Mouse (Mus musculus) stomach, embryonic 14.5 days (tissue): Measurements from ENCODE around the gene Gm44790. TPM values are rescaled to one million over a fixed set of nuclear protein-coding genes. Genes with fewer than 3 reads are reported as not detected.

Experiments
- ATAC-seq: fragments of 200-750 bp; cut with Nextera tagmentation; 2 replicates; pipeline ENCODE4 v1.8.0; 2017; ENCODE audit warnings: low read depth, moderate TSS enrichment; ENCODE audit not compliant: insufficient number of reproducible peaks, insufficient read depth, low FRiP score
- H3K27ac ChIP-seq: fragments of 300-500 bp; sonication (generic); 2 replicates; pipeline ENCODE4 v1.5.1; 2014; ENCODE audit warnings: mild to moderate bottlenecking, low read length, moderate library complexity, mixed read lengths
- H3K27me3 ChIP-seq: fragments of 300-500 bp; sonication (generic); 2 replicates; pipeline ENCODE4 v1.6.1; 2014; ENCODE audit warnings: low read length, control low read depth, mixed read lengths; ENCODE audit not compliant: control insufficient read depth, insufficient read depth
- H3K36me3 ChIP-seq: fragments of 300-500 bp; sonication (generic); 2 replicates; pipeline ENCODE4 v1.6.1; 2014; ENCODE audit warnings: mild to moderate bottlenecking, control low read depth, low read length, moderate library complexity, mixed read lengths; ENCODE audit not compliant: control insufficient read depth, insufficient read depth
- H3K4me1 ChIP-seq: fragments of 300-500 bp; sonication (generic); 2 replicates; pipeline ENCODE4 v1.6.1; 2014; ENCODE audit warnings: low read length, control low read depth, mixed read lengths; ENCODE audit not compliant: control insufficient read depth, insufficient read depth
- H3K4me2 ChIP-seq: fragments of 300-500 bp; sonication (generic); replicated peaks from 2 replicates; pipeline ENCODE4 v1.6.1; 2014; ENCODE audit warnings: low read depth, low read length, control low read depth
- H3K4me3 ChIP-seq: fragments of 300-500 bp; sonication (generic); 2 replicates; pipeline ENCODE4 v1.5.1; 2014; ENCODE audit warnings: low read depth, low read length, control low read depth
- H3K9ac ChIP-seq: fragments of 300-500 bp; sonication (generic); replicated peaks from 2 replicates; pipeline ENCODE4 v1.6.1; 2014; ENCODE audit warnings: low read depth, mild to moderate bottlenecking, control low read depth, low read length, moderate library complexity, mixed read lengths
- H3K9me3 ChIP-seq: fragments of 300-500 bp; sonication (generic); 2 replicates; pipeline ENCODE4 v1.6.1; 2016; ENCODE audit warnings: low read depth, low read length, control low read depth; ENCODE audit not compliant: control insufficient read depth
- WGBS: fragments of 180-500 bp; shearing (Covaris S2); extraction: QIAGEN DNeasy Blood & Tissue Kit; methylation state at CpG from one replicate; pipeline ENCODE4 v1.1.7; 2014; 5-methylcytosine and 5-hydroxymethylcytosine counted together
- polyA plus RNA-seq: library from polyadenylated mRNA; unstranded; fragments of >200 nt; fragmentation: Nextera tagmentation; extraction: Ambion mirVana; gene quantifications from 2 replicates; pipeline ENCODE4 v1.2.1, GENCODE M21; 2014

The Gm44790 gene
- polyA plus RNA-seq, 1 experiment from 2014 or later: not detected

- H3K4me3 ChIP-seq: no peak overlapping the region
- H3K27ac ChIP-seq: no peak overlapping the region
- no peak for ATAC-seq
- peaks cover 20% of the 10 kb centered on the region for H3K36me3 ChIP-seq
- no peak overlapping the region for H3K9ac ChIP-seq
- no peaks in the 10 kb centered on the region for H3K9me3 ChIP-seq
- 96% methylated on average over 10 of the region's 10 CpGs for WGBS
- H3K4me1 ChIP-seq: peaks cover 6% of the 10 kb centered on the region; the same call in 1 of the 2 replicates
- no peaks in the 10 kb centered on the region for H3K27me3 ChIP-seq
- no peak overlapping the region for H3K4me2 ChIP-seq
Observed at GRCm38 (mm10) chr6:86441571-86441970, 15.1 kb downstream of the Gm44790 start.

- H3K9me3 ChIP-seq: no peaks in the 10 kb centered on the region
- no peak overlapping the region for H3K27ac ChIP-seq
- H3K4me2 ChIP-seq: no peak overlapping the region
- no peak overlapping the region for H3K4me3 ChIP-seq
- 90% methylated on average over 18 of the region's 18 CpGs for WGBS
- peaks cover 35% of the 10 kb centered on the region for H3K36me3 ChIP-seq
- H3K9ac ChIP-seq: no peak overlapping the region
- no peak for ATAC-seq
- H3K27me3 ChIP-seq: no peaks in the 10 kb centered on the region
- H3K4me1 ChIP-seq: no peaks in the 10 kb centered on the region
Observed at GRCm38 (mm10) chr6:86445551-86445950, 19.1 kb downstream of the Gm44790 start.

- ATAC-seq: no peak
- WGBS: 71% methylated on average over 1 of the region's 1 CpGs
- H3K27me3 ChIP-seq: no peaks in the 10 kb centered on the region
- H3K9ac ChIP-seq: no peak overlapping the region
- no peaks in the 10 kb centered on the region for H3K4me1 ChIP-seq
- H3K4me2 ChIP-seq: no peak overlapping the region
- peaks cover 39% of the 10 kb centered on the region for H3K36me3 ChIP-seq
- no peaks in the 10 kb centered on the region for H3K9me3 ChIP-seq
- no peak overlapping the region for H3K27ac ChIP-seq
- no peak overlapping the region for H3K4me3 ChIP-seq
Observed at GRCm38 (mm10) chr6:86446927-86447568, 20.6 kb downstream of the Gm44790 start.

- 88% methylated on average over 3 of the region's 3 CpGs for WGBS
- Histone ChIP-seq H3K4me2 (no peak overlapping the region), H3K9me3 (no peaks in the 10 kb centered on the region), H3K9ac (no peak overlapping the region), H3K36me3 (peaks cover 43% of the 10 kb centered on the region), H3K27ac (no peak overlapping the region), H3K27me3 (no peaks in the 10 kb centered on the region), H3K4me3 (no peak overlapping the region), H3K4me1 (no peaks in the 10 kb centered on the region)
- ATAC-seq: no peak
Observed at GRCm38 (mm10) chr6:86456727-86457126, 30.3 kb downstream of the Gm44790 start.

GRCm38 (mm10) chr6:86463079-86463478 is 36.6 kb downstream of the Gm44790 start:
- no peaks in the 10 kb centered on the region for H3K4me1 ChIP-seq
- 88% methylated on average over 3 of the region's 3 CpGs for WGBS
- no peak for ATAC-seq

GRCm38 (mm10) chr6:86471317-86471716 is 44.9 kb downstream of the Gm44790 start:
- H3K4me2 ChIP-seq: peak overlapping the region; percentile 73; the same call in 1 of the 2 replicates
- 88% methylated on average over 3 of the region's 3 CpGs for WGBS
- no peak for ATAC-seq
- H3K36me3 ChIP-seq: peaks cover 5% of the 10 kb centered on the region; the same call in 1 of the 2 replicates
- no peaks in the 10 kb centered on the region for H3K27me3 ChIP-seq
- H3K9ac ChIP-seq: no peak overlapping the region
- H3K4me3 ChIP-seq: peak overlapping the region; percentile 31; the same call in 1 of the 2 replicates
- H3K27ac ChIP-seq: peak overlapping the region; percentile 87
- no peaks in the 10 kb centered on the region for H3K9me3 ChIP-seq
- H3K4me1 ChIP-seq: peaks cover 12% of the 10 kb centered on the region; the same call in 1 of the 2 replicates

More at GRCm38 (mm10) chr6:86463079-86463478, 36.6 kb downstream of the Gm44790 start:
- Histone ChIP-seq H3K9me3 (no peaks in the 10 kb centered on the region), H3K4me3 (no peak overlapping the region), H3K27me3 (no peaks in the 10 kb centered on the region), H3K9ac (no peak overlapping the region), H3K27ac (no peak overlapping the region), H3K36me3 (peaks cover 24% of the 10 kb centered on the region), H3K4me2 (no peak overlapping the region)

- WGBS: 17% methylated on average over 9 of the region's 9 CpGs
Observed at GRCm38 (mm10) chr6:86471760-86472099, 45.3 kb downstream of the Gm44790 start.

GRCm38 (mm10) chr6:86472100-86472955 is 45.9 kb downstream of the Gm44790 start:
- Histone ChIP-seq H3K4me2 (peak overlapping the region; percentile 73), H3K27ac (peak overlapping the region; percentile 87), H3K9me3 (no peaks in the 10 kb centered on the region), H3K27me3 (no peaks in the 10 kb centered on the region), H3K9ac (peak overlapping the region; percentile 48), H3K4me1 (peaks cover 12% of the 10 kb centered on the region; the same call in 1 of the 2 replicates), H3K36me3 (peaks cover 5% of the 10 kb centered on the region; the same call in 1 of the 2 replicates), H3K4me3 (peak overlapping the region; percentile 31)
- WGBS: under 1% methylated on average over 55 of the region's 56 CpGs
- ATAC-seq: peak; percentile 93

More at GRCm38 (mm10) chr6:86471760-86472099, 45.3 kb downstream of the Gm44790 start:
- peak; percentile 17; the same call in 1 of the 2 replicates for ATAC-seq
- H3K27me3 ChIP-seq: no peaks in the 10 kb centered on the region
- no peaks in the 10 kb centered on the region for H3K9me3 ChIP-seq
- peak overlapping the region; percentile 73 for H3K4me2 ChIP-seq
- H3K4me3 ChIP-seq: peak overlapping the region; percentile 31
- peaks cover 5% of the 10 kb centered on the region; the same call in 1 of the 2 replicates for H3K36me3 ChIP-seq
- H3K4me1 ChIP-seq: peaks cover 12% of the 10 kb centered on the region; the same call in 1 of the 2 replicates
- H3K9ac ChIP-seq: peak overlapping the region; percentile 48; the same call in 1 of the 2 replicates
- H3K27ac ChIP-seq: peak overlapping the region; percentile 87
